Mouse (Mus musculus) large intestine, adult 2 months (tissue): Measurements from ENCODE around the gene Rfx7. TPM values are rescaled to one million over a fixed set of nuclear protein-coding genes. Genes with fewer than 3 reads are reported as not detected.
"Not testable (repeated sequence)": the region's sequence is repeated elsewhere in the genome, so short reads cannot be mapped to it uniquely, and the experiment has no call there.

ENCODE experiments used
- DNase-seq: peaks from one replicate; pipeline ENCODE4 v3.0.0-alpha.2; 2012; ENCODE audit warnings: low read depth, low spot score
- WGBS: fragments of 180-500 bp; shearing (Covaris S2); methylation state at CpG from one replicate; pipeline ENCODE4 v1.1.7; 2018; 5-methylcytosine and 5-hydroxymethylcytosine counted together
- polyA plus RNA-seq: library from polyadenylated mRNA; depleted of rRNA; stranded (reverse); fragments of >200 nt; gene quantifications from 2 replicates; pipeline ENCODE4 v1.2.3, GENCODE M21; 2012

Rfx7 gene
- polyA plus RNA-seq, 1 experiment, result 4.5 TPM

GRCm38 (mm10) chr9:72637243-72637642 lies 105.2 kb downstream of the Rfx7 start:
- no peak for DNase-seq
- 88% methylated on average over 8 of the region's 8 CpGs for WGBS

GRCm38 (mm10) chr9:72638951-72639842 lies 107.2 kb downstream of the Rfx7 start:
- no peak for DNase-seq
- 47% methylated on average over 9 of the region's 9 CpGs for WGBS

GRCm38 (mm10) chr9:72639843-72640621 lies 108.0 kb downstream of the Rfx7 start:
- WGBS, result 2% methylated on average over 27 of the region's 27 CpGs
- peak; percentile 81 for DNase-seq

- DNase-seq, result no peak
- WGBS, result 8% methylated on average over 7 of the region's 7 CpGs
These were observed 108.6 kb downstream of the Rfx7 start for GRCm38 (mm10) chr9:72640642-72641041.

GRCm38 (mm10) chr9:72641093-72641680 lies 109.1 kb downstream of the Rfx7 start:
- 33% methylated on average over 6 of the region's 6 CpGs for WGBS
- no peak for DNase-seq

- DNase-seq, result not testable (repeated sequence)
- 66% methylated on average over 4 of the region's 4 CpGs for WGBS
These were observed 110.9 kb downstream of the Rfx7 start for GRCm38 (mm10) chr9:72642756-72643447.

- 65% methylated on average over 6 of the region's 6 CpGs for WGBS
- DNase-seq, result no peak
These were observed 111.8 kb downstream of the Rfx7 start for GRCm38 (mm10) chr9:72643651-72644417.

GRCm38 (mm10) chr9:72644418-72645110 lies 112.5 kb downstream of the Rfx7 start:
- WGBS, result 12% methylated on average over 6 of the region's 6 CpGs
- no peak for DNase-seq

- no peak for DNase-seq
- 50% methylated on average over 2 of the region's 2 CpGs for WGBS
These were observed 117.7 kb downstream of the Rfx7 start for GRCm38 (mm10) chr9:72649781-72650180.

- 53% methylated on average over 8 of the region's 8 CpGs for WGBS
- DNase-seq, result no peak
These were observed 120.9 kb downstream of the Rfx7 start for GRCm38 (mm10) chr9:72652961-72653360.

GRCm38 (mm10) chr9:72653533-72653932 lies 121.5 kb downstream of the Rfx7 start:
- 64% methylated on average over 4 of the region's 4 CpGs for WGBS

GRCm38 (mm10) chr9:72654593-72655242 lies 122.7 kb downstream of the Rfx7 start:
- 60% methylated on average over 6 of the region's 6 CpGs for WGBS
- no peak for DNase-seq

More at GRCm38 (mm10) chr9:72653533-72653932, 121.5 kb downstream of the Rfx7 start:
- DNase-seq, result no peak

GRCm38 (mm10) chr9:72655602-72656001 lies 123.6 kb downstream of the Rfx7 start:
- WGBS, result 91% methylated on average over 5 of the region's 5 CpGs
- no peak for DNase-seq

- WGBS, result 80% methylated on average over 4 of the region's 4 CpGs
These were observed 124.5 kb downstream of the Rfx7 start for GRCm38 (mm10) chr9:72656491-72656890.

GRCm38 (mm10) chr9:72656940-72657339 lies 124.9 kb downstream of the Rfx7 start:
- no peak for DNase-seq
- WGBS, result 66% methylated on average over 3 of the region's 3 CpGs

More at GRCm38 (mm10) chr9:72656491-72656890, 124.5 kb downstream of the Rfx7 start:
- DNase-seq, result no peak

- no peak for DNase-seq
- WGBS, result 87% methylated on average over 1 of the region's 1 CpGs
These were observed 125.7 kb downstream of the Rfx7 start for GRCm38 (mm10) chr9:72657694-72658093.

GRCm38 (mm10) chr9:72660139-72660538 lies 128.1 kb downstream of the Rfx7 start:
- 55% methylated on average over 4 of the region's 4 CpGs for WGBS
- no peak for DNase-seq

- no peak for DNase-seq
- 39% methylated on average over 1 of the region's 1 CpGs for WGBS
These were observed 128.9 kb downstream of the Rfx7 start for GRCm38 (mm10) chr9:72660911-72661310.
